Mouse (Mus musculus) stomach, embryonic 14.5 days (tissue): ENCODE measurements at regions not wholly inside any gene's neighbourhood (a gene's known extent, or its start where the extent isn't known, plus 50 kb on each side); places are given as distances from the start of the nearest gene placed in this dataset.
A peak's percentile ranks its signal among the peaks of the same experiment; 100 is the strongest.

Experiments used
- ATAC-seq: fragments of 200-750 bp; cut with Nextera tagmentation; 2 replicates; pipeline ENCODE4 v1.8.0; 2017; ENCODE audit warnings: low read depth, moderate TSS enrichment; ENCODE audit not compliant: insufficient number of reproducible peaks, insufficient read depth, low FRiP score
- H3K27ac ChIP-seq: fragments of 300-500 bp; sonication (generic); 2 replicates; pipeline ENCODE4 v1.5.1; 2014; ENCODE audit warnings: mild to moderate bottlenecking, low read length, moderate library complexity, mixed read lengths
- H3K27me3 ChIP-seq: fragments of 300-500 bp; sonication (generic); 2 replicates; pipeline ENCODE4 v1.6.1; 2014; ENCODE audit warnings: low read length, control low read depth, mixed read lengths; ENCODE audit not compliant: control insufficient read depth, insufficient read depth
- H3K36me3 ChIP-seq: fragments of 300-500 bp; sonication (generic); 2 replicates; pipeline ENCODE4 v1.6.1; 2014; ENCODE audit warnings: mild to moderate bottlenecking, control low read depth, low read length, moderate library complexity, mixed read lengths; ENCODE audit not compliant: control insufficient read depth, insufficient read depth
- H3K4me1 ChIP-seq: fragments of 300-500 bp; sonication (generic); 2 replicates; pipeline ENCODE4 v1.6.1; 2014; ENCODE audit warnings: low read length, control low read depth, mixed read lengths; ENCODE audit not compliant: control insufficient read depth, insufficient read depth
- H3K4me2 ChIP-seq: fragments of 300-500 bp; sonication (generic); replicated peaks from 2 replicates; pipeline ENCODE4 v1.6.1; 2014; ENCODE audit warnings: low read depth, low read length, control low read depth
- H3K4me3 ChIP-seq: fragments of 300-500 bp; sonication (generic); 2 replicates; pipeline ENCODE4 v1.5.1; 2014; ENCODE audit warnings: low read depth, low read length, control low read depth
- H3K9ac ChIP-seq: fragments of 300-500 bp; sonication (generic); replicated peaks from 2 replicates; pipeline ENCODE4 v1.6.1; 2014; ENCODE audit warnings: low read depth, mild to moderate bottlenecking, control low read depth, low read length, moderate library complexity, mixed read lengths
- H3K9me3 ChIP-seq: fragments of 300-500 bp; sonication (generic); 2 replicates; pipeline ENCODE4 v1.6.1; 2016; ENCODE audit warnings: low read depth, low read length, control low read depth; ENCODE audit not compliant: control insufficient read depth
- WGBS: fragments of 180-500 bp; shearing (Covaris S2); extraction: QIAGEN DNeasy Blood & Tissue Kit; methylation state at CpG from one replicate; pipeline ENCODE4 v1.1.7; 2014; 5-methylcytosine and 5-hydroxymethylcytosine counted together

DNA sequence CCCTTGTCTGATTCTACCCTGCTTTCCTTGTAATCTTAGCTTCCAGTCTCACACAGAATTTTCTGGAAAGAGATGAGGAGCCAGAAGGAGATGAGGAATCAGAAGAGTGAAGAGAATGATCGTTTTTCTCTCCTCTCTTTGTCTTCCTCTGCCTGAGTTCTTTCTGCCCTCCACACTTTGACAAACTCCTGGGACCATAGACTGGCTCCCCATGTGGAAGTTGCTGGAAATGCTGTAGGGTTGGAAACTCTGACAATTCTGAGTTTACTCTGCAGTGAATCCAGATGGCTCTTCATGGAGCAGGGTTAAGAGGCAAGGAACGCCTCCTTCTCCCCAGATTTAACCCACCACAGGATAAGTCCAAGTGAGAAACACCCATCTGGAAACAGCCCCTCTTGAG is 408.7 kb downstream of the Tns1 start:
- H3K36me3 ChIP-seq, result no peaks in the 10 kb centered on the region
- no peaks in the 10 kb centered on the region; the same call in 1 of the 2 replicates for H3K9me3 ChIP-seq
- H3K4me2 ChIP-seq, result no peak overlapping the region
- ATAC-seq, result no peak
- H3K4me3 ChIP-seq, result no peak overlapping the region
- H3K4me1 ChIP-seq, result no peaks in the 10 kb centered on the region
- no peak overlapping the region for H3K9ac ChIP-seq
- no peak overlapping the region for H3K27ac ChIP-seq
- 73% methylated on average over 2 of the region's 2 CpGs for WGBS
- no peaks in the 10 kb centered on the region for H3K27me3 ChIP-seq

DNA sequence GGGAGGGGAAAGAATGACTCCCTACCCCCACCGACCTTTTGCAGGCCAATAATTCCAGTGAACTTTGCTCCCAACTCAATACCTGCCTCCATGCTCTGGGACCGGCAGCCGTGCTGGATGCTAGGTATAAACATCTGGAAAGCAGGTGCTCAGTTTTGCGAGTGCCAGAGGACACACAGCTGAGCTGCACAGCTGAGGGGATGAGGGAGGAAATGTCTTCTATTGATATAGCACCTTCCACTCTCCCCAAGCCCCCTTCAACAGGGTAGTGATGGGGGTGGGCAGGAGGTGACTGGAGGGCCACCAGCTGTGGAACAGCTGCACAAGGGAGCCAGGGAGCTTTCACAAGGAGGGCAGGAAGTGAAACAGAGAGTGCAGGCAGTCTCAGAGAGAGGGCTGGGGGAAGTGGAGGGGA is 421.8 kb downstream of the Tns1 start:
- no peak overlapping the region for H3K9ac ChIP-seq
- peaks cover 8% of the 10 kb centered on the region; the same call in 1 of the 2 replicates for H3K4me1 ChIP-seq
- H3K4me2 ChIP-seq, result no peak overlapping the region
- H3K36me3 ChIP-seq, result no peaks in the 10 kb centered on the region
- H3K9me3 ChIP-seq, result no peaks in the 10 kb centered on the region
- no peak overlapping the region for H3K4me3 ChIP-seq
- peak; percentile 85; the same call in 1 of the 2 replicates for ATAC-seq
- H3K27ac ChIP-seq, result no peak overlapping the region
- WGBS, result 17% methylated on average over 4 of the region's 4 CpGs
- H3K27me3 ChIP-seq, result no peaks in the 10 kb centered on the region

DNA sequence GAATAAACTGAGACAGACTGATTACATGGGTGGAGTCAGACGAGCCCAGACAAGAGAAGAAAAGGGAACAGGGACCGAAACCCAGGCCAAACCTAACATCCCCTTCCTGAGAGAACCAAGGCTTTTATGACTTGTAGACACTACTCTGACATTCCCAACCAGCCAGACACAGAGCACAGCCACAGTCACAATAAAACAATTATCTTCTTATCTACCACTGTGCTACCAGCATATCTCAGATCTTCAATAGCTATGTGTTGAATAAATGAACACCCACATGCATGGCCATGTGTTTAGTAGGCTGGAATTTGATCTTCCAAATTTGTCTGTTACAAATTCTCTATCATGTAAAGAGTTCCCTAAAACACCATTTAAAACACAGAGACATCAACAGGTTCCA is 430.7 kb downstream of the Tns1 start:
- no peak overlapping the region for H3K27ac ChIP-seq
- H3K36me3 ChIP-seq, result no peaks in the 10 kb centered on the region
- 51% methylated on average over 2 of the region's 2 CpGs for WGBS
- H3K9me3 ChIP-seq, result no peaks in the 10 kb centered on the region
- H3K9ac ChIP-seq, result no peak overlapping the region
- H3K4me3 ChIP-seq, result no peak overlapping the region
- no peaks in the 10 kb centered on the region; the same call in 1 of the 2 replicates for H3K4me1 ChIP-seq
- no peaks in the 10 kb centered on the region for H3K27me3 ChIP-seq
- no peak overlapping the region for H3K4me2 ChIP-seq
- ATAC-seq, result no peak

DNA sequence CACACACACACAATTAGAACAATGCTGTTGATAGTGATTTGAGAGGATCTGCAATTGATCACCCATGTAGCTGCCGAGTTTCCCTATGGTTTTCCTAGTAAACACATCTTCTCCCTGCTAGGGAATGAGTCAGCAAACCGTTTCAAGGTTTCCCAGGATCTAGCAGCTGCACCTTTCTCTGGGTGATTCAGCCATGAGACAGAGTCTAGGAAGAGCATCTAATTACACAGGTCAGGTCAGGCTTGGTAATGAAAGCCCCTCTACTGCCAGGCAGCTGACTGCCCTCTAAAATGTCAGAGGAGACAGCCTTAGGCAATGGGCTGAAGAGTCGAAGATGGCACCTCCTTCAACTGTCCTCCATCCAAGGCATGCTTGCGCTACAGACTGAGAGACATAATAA is 438.5 kb downstream of the Tns1 start:
- H3K4me1 ChIP-seq, result no peaks in the 10 kb centered on the region
- H3K4me3 ChIP-seq, result no peak overlapping the region
- 74% methylated on average over 4 of the region's 4 CpGs for whole genome bisulfite sequencing
- no peaks in the 10 kb centered on the region for H3K9me3 ChIP-seq
- no peak for ATAC-seq
- no peak overlapping the region for H3K4me2 ChIP-seq
- no peak overlapping the region for H3K27ac ChIP-seq
- no peak overlapping the region for H3K9ac ChIP-seq
- H3K36me3 ChIP-seq, result no peaks in the 10 kb centered on the region
- no peaks in the 10 kb centered on the region for H3K27me3 ChIP-seq

DNA sequence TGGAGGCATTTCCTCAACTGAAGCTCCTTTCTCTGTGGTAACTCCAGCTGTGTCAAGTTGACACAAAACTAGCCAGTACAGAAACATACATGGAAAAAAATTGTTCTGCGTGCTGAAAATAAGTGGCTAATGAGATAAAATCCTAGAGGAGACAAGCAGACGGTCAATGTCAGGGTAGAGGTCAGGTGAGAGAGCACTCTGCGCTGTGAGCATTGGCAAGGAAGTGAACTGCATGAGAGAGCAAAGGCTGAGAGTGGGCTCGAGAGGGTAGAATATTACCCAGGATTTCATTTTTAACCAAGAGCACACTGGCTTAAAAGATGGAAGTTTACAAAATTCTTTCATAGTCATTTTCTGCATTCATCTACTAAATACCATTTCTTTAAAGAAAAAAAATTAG is 439.2 kb downstream of the Tns1 start:
- Histone ChIP-seq H3K36me3 (no peaks in the 10 kb centered on the region), H3K9ac (no peak overlapping the region), H3K27ac (0 out of 2 replicates have a peak overlapping the region, but pooled peaks have one; percentile 21), H3K4me1 (no peaks in the 10 kb centered on the region), H3K9me3 (no peaks in the 10 kb centered on the region), H3K27me3 (no peaks in the 10 kb centered on the region), H3K4me3 (no peak overlapping the region), H3K4me2 (no peak overlapping the region)
- WGBS, result 70% methylated on average over 4 of the region's 4 CpGs
- no peak for ATAC-seq

DNA sequence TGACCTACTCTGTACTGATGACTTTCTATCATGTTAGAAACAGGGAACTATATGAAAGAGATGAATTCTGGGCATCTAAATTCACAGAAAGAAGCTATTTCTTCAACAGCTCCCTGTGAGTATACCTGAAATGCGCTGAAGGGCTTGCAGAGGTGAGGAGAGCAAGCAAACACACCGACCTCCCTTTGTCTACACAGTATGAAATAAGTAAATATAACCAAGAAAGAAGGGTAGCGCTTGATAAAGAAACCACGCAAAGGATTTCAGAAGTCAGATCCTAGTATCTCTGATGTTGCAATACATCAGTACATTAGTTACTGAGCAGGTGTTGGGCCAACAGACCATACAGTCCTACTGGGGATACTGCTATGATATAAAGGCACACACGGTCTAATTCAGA is 440.1 kb downstream of the Tns1 start:
- Histone ChIP-seq H3K27ac (peak overlapping the region; percentile 59; the same call in 1 of the 2 replicates), H3K27me3 (no peaks in the 10 kb centered on the region), H3K4me1 (no peaks in the 10 kb centered on the region), H3K4me2 (no peak overlapping the region), H3K36me3 (no peaks in the 10 kb centered on the region), H3K9me3 (no peaks in the 10 kb centered on the region), H3K4me3 (no peak overlapping the region), H3K9ac (no peak overlapping the region)
- ATAC-seq, result peak; percentile 24; the same call in 1 of the 2 replicates
- WGBS, result 62% methylated on average over 5 of the region's 5 CpGs

DNA sequence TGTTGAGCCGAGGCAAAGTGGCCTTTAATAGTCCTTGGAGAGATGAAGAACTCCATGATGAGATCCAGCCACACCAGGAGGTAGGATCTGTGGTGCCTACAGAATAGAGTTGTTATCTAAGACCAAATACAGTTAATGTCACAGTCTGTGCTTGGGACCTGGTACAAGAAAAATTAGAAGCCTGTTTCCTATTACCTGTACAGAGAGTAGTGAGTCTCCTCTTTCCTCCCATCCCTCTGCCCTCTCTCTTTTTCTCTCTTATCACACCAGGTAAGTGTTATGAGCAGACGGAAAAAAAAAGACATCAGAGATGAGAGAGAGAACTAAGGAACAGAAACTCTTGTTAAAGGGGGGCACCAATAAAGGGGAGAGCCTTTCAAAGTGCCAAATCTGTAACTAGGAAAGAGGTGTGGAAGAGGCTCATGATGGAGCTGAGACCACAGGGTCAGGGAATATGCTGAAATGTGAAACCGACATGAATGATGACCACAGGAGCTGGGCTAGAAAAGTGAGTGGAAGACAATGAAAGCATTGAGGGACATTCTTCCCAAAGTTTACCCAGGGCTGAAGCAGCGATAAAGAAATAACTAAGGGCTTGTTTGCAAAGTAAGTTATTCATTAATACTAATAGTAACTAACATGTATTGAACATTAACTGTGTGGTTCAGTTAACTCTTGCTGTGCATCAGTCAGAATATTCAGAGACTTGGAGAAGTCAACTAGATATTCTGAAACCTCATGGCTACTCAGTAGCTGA is 440.9 kb downstream of the Tns1 start:
- Histone ChIP-seq H3K27me3 (no peaks in the 10 kb centered on the region), H3K9me3 (no peaks in the 10 kb centered on the region), H3K36me3 (no peaks in the 10 kb centered on the region), H3K4me1 (no peaks in the 10 kb centered on the region), H3K27ac (peak overlapping the region; percentile 81; the same call in 1 of the 2 replicates), H3K4me2 (no peak overlapping the region), H3K4me3 (no peak overlapping the region), H3K9ac (no peak overlapping the region)
- WGBS, result 64% methylated on average over 4 of the region's 4 CpGs
- ATAC-seq, result peak; percentile 80

DNA sequence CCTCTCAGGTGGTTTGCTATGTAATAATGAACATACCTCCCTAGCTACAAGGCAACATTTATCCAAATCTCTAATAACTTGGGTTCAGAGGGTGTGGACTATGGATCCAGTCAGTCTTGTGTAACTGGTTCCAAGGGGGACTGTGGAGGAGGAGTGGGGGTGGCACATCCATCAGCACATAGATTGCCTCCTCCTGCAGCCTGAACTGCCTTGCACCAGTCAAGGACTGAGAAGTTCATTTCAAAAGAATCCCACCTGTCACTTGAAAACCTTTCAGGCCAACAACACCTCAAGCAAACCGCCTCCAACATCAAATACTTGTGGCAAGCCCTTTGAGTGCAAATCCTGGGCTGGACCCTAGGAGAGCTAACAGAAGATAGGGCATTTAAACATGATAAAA is 442.6 kb downstream of the Tns1 start:
- WGBS, result 56% methylated on average over 1 of the region's 1 CpGs
- Histone ChIP-seq H3K4me3 (no peak overlapping the region), H3K4me2 (no peak overlapping the region), H3K9me3 (no peaks in the 10 kb centered on the region), H3K36me3 (no peaks in the 10 kb centered on the region), H3K27me3 (no peaks in the 10 kb centered on the region), H3K4me1 (no peaks in the 10 kb centered on the region), H3K9ac (no peak overlapping the region), H3K27ac (peak overlapping the region; percentile 62; the same call in 1 of the 2 replicates)
- ATAC-seq, result peak; percentile 66; the same call in 1 of the 2 replicates

DNA sequence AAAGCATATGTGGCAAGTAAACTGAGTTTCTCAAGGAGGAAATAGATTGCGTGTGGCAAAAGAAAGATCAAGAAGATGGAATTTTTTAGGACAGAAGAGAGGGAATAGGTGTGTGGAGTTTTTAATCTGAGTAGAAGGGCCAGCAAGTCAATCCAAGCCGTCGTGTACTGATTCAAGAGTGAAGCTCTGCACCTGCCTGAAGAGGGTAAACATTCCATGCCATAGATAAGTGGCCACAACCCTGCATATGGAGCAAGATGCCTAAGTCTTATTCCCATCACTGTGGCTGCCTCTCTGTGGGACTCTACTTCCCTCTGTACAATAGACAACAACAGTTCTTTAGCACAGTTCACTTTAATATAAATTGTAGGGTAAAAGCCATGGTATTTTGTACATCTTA is 443.4 kb downstream of the Tns1 start:
- Histone ChIP-seq H3K9me3 (no peaks in the 10 kb centered on the region), H3K27ac (peak overlapping the region; percentile 52; the same call in 1 of the 2 replicates)
- 65% methylated on average over 3 of the region's 3 CpGs for WGBS

More for the DNA sequence above, 443.4 kb downstream of the Tns1 start:
- no peak overlapping the region for H3K9ac ChIP-seq
- no peaks in the 10 kb centered on the region for H3K4me1 ChIP-seq
- H3K4me3 ChIP-seq, result no peak overlapping the region
- H3K27me3 ChIP-seq, result no peaks in the 10 kb centered on the region
- H3K4me2 ChIP-seq, result no peak overlapping the region
- no peak for ATAC-seq
- no peaks in the 10 kb centered on the region for H3K36me3 ChIP-seq
